Mouse (Mus musculus): ENCODE measurements around the gene Olfr140.

Olfr140 gene

DNA sequence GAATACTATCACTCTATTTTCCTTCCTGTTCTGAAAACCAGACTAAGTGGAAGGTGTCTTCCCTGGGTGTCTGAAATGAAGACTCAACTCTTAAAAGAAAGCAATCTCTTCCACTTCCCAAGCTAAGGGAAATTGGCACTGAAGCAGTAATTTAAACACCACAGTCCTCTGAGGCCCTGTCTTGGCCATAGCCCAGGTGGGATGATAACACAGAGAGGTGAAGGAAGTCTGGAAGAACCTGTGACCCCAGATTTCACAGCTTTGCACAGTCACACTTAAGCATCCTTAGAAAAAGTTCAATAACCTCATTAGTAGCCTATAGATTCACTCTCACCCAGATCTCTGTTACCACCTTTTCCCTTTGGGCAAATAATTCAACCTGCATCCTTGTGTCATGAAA is at the start of gene Olfr140:
Gene Olfr140, minus strand, starts transcription at position 101 of the 400 bp plus-strand sequence.
- no peak for DNase-seq

DNA sequence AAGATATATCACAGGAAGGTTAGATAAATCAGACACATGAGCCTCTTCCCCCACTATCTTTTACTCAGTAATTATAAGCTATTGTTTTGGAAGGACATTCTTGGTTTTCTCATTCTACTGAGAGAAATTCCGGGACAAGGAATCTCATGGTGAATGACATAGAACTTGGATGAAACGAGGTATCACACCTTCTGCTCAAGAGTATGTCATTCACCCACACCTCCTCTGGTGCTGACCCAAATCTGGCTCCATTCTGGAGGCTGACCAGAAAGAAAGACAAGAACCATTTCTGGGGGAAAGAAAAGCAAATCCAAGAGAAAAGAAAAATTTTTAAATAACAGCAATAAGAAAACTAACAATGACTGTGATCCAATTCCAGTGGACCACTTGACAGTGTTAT is 6.7 kb upstream of the Olfr140 start:
- DNase-seq, result no peak

DNA sequence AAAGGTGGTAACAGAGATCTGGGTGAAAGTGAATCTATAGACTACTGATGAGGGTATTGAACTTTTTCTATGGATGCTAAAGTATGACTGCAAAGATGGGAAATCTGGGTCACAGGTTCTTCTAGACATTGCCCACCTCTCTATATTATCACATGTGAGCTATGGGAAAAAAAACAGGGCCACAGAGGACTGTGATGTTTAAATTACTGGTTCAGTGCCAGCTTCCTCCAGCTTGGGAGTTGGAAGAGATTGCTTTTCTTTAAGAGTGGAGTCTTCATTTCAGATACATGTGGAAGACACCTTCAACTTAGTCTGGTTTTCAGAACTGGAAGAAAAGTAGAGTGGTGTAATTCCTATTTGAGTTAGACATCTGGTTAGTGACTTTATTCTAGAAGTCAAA is 28.4 kb downstream of the Olfr140 start, which contains the start of gene Olfr1265:
Gene Olfr1265, plus strand, starts transcription at position 301 of the 400 bp plus-strand sequence.
- no peak for DNase-seq

DNA sequence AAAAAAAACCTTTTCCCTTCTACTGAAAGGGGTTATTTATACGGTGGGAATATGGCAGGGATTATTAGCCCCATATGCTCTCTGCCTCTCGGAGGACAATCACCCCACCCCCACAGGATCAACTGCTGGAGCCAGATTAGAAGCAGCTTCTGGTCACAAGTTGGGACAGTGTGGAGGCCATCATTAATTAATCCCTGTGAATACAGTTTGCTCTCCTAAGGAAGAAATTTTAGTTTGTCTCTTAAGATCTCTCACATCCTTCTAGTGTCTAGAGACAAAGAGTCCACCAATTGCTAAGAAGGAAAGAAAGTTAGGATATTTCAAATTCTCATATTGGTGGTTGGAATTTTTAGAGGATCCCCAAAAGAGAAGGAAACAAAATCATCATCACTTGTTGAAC is 37.9 kb downstream of the Olfr140 start, which contains the start of gene Olfr1264:
Gene Olfr1264, minus strand, starts transcription at position 101 of the 400 bp plus-strand sequence.
- no peak for DNase-seq

DNA sequence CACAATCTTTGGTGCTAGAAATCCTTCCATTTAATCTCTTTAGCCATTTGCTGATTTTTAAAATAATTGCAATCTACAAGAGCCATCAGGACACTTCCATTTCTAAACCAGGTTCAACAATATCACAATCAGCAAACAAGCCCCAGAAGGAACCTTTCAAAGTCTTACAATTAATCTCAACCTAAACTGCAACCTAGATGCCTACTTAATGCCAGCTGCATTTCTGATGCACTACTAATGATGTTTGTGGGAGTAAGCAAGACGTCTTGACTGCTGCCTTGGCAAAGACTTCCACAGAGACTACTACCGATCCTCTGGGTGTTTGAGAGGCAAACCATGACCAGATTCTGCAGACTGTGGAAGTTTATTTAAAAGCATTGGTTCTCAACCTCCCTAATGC is 51.6 kb downstream of the Olfr140 start, which contains the start of gene Olfr1263:
Gene Olfr1263, plus strand, starts transcription at position 301 of the 400 bp plus-strand sequence.
- no peak for DNase-seq

DNA sequence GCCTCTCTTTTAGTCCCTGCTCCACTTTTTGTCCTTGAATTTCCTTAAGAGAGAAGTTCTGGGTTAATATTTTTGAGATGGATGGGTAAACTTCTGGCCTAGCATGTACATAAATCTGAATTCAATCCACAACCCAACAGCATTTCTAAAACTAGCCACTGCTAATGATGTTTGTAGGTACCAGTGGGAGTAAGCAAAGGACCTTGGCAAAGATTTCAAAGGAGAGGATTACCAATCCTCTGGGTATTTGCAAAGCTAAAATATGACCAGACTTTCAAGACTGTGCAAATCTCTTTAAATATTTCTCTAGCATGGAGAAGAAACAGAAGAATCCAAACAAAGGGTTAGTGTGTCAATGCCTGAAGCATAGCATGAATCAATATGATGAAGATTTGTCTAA is 63.5 kb downstream of the Olfr140 start, which contains the start of gene Olfr1262:
Gene Olfr1262, plus strand, starts transcription at position 301 of the 400 bp plus-strand sequence.
- no peak for DNase-seq

All from lung, postnatal 10 days (tissue).